Mouse (Mus musculus): ENCODE results near the gene Zpr1.

Zpr1 gene

GRCm38 (mm10) chr9:46327706-46328571, 55.1 kb downstream of the Zpr1 start:
- no peak for DNase-seq (ENCODE audit: low read depth in 2 of 2, low spot score in 2 of 2)

- no peak for DNase-seq (ENCODE audit: low read depth in 2 of 2, low spot score in 2 of 2)
Measured at GRCm38 (mm10) chr9:46328572-46329249, 55.8 kb downstream of the Zpr1 start.

DNA sequence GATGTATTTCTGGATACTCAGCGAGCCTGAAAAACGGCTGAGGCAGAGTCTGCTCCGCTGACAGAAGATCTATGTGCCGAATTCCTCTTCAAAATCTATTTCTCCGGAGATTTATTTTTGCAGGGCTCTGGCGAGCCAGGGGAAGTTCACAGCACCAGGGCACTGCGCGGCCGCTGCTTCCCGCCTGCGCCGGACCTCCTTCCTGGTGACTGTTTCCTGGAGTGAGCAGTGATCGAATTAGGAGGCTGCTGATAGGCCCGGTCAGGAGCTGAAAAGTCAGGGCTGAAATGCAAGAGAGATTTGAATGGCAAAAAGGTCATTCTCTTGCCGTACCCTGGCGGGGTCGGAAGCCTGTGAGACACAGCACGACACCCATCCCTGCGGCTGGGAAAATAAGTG, 56.4 kb downstream of the Zpr1 start:
- DNase-seq (ENCODE audit: low read depth in 2 of 2, low spot score in 2 of 2): no peak

- DNase-seq (ENCODE audit: low read depth in 2 of 2, low spot score in 2 of 2): no peak
Measured at GRCm38 (mm10) chr9:46329801-46330585, 57.1 kb downstream of the Zpr1 start.

DNA sequence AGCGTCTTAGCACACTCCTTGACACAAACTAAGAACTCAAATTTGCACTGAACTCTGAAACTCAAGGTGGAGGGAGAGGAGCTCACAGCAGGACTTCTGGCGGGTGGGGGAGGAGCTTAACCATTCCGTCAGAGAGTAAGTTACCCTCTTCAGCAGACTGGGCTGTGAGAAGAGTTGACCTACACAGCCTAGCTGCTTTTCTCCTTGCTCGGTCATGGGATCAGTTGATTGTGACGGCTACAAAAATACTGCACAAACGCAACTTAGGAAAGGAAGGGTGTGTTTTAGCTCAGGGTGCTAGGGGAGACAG, 57.7 kb downstream of the Zpr1 start:
- DNase-seq (ENCODE audit: low read depth in 2 of 2, low spot score in 2 of 2): no peak

DNA sequence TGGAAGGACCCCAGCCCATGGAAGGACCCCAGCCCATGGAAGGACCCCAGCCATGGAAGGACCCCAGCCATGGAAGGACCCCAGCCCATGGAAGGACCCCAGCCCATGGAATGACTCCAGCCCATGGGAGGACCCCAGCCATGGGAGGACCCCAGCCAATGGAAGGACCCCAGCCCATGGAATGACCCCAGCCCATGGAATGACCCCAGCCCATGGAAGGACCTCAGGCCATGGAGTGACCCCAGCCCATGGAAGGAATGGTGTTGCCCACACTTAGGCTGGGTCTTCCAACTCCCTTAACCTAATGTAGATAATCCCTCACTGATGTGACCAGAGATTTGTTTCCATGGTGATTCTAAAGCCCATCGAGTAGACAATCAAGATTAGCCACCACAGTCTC, 58.4 kb downstream of the Zpr1 start:
- no peak for DNase-seq (ENCODE audit: low read depth in 2 of 2, low spot score in 2 of 2)

Data from CD8-positive naive resting alpha-beta T cell, adult 2 months (primary cell).